Mouse (Mus musculus) midbrain, embryonic 16.5 days (tissue): ENCODE results near the gene 1600002K03Rik. TPM values are rescaled to one million over a fixed set of nuclear protein-coding genes. Genes with fewer than 3 reads are reported as not detected.
"Not testable (repeated sequence)": the region's sequence is repeated elsewhere in the genome, so short reads cannot be mapped to it uniquely, and the experiment has no call there.

ENCODE experiments used
- ATAC-seq: fragments of 200-750 bp; cut with Nextera tagmentation; 2 replicates; pipeline ENCODE4 v1.8.0; 2017; ENCODE audit warnings: moderate TSS enrichment
- H3K27ac ChIP-seq: fragments of 300-500 bp; sonication (generic); 2 replicates; pipeline ENCODE4 v1.5.1; 2014; ENCODE audit warnings: mild to moderate bottlenecking, low read length, mixed read lengths
- H3K27me3 ChIP-seq: fragments of 300-500 bp; sonication (generic); 2 replicates; pipeline ENCODE4 v1.6.1; 2014; ENCODE audit warnings: low read depth, low read length, mixed read lengths; ENCODE audit not compliant: control insufficient read depth, insufficient read depth
- H3K36me3 ChIP-seq: fragments of 300-500 bp; sonication (generic); 2 replicates; pipeline ENCODE4 v1.6.1; 2014; ENCODE audit warnings: mild to moderate bottlenecking, low read length, moderate library complexity, mixed read lengths; ENCODE audit not compliant: control insufficient read depth, insufficient read depth
- H3K4me1 ChIP-seq: fragments of 300-500 bp; sonication (generic); 2 replicates; pipeline ENCODE4 v1.6.1; 2014; ENCODE audit warnings: mild to moderate bottlenecking, low read length, mixed read lengths; ENCODE audit not compliant: control insufficient read depth, insufficient read depth
- H3K4me2 ChIP-seq: fragments of 300-500 bp; sonication (generic); 2 replicates; pipeline ENCODE4 v1.6.1; 2014; ENCODE audit warnings: mild to moderate bottlenecking, low read length, mixed read lengths
- H3K4me3 ChIP-seq: fragments of 300-500 bp; sonication (generic); 2 replicates; pipeline ENCODE4 v1.5.1; 2014; ENCODE audit warnings: low read depth, mild to moderate bottlenecking, low read length, moderate library complexity, mixed read lengths
- H3K9ac ChIP-seq: fragments of 300-500 bp; sonication (generic); 2 replicates; pipeline ENCODE4 v1.6.1; 2014; ENCODE audit warnings: low read depth, low read length, mixed read lengths
- H3K9me3 ChIP-seq: fragments of 300-500 bp; sonication (generic); replicated peaks from 2 replicates; pipeline ENCODE4 v1.6.1; 2014; ENCODE audit warnings: mild to moderate bottlenecking, low read length, mixed read lengths; ENCODE audit not compliant: control insufficient read depth, poor library complexity, severe bottlenecking
- WGBS: fragments of 180-500 bp; shearing (Covaris S2); extraction: QIAGEN DNeasy Blood & Tissue Kit; methylation state at CpG from one replicate; pipeline ENCODE4 v1.1.7; 2014; 5-methylcytosine and 5-hydroxymethylcytosine counted together
- polyA plus RNA-seq: library from polyadenylated mRNA; unstranded; fragments of >200 nt; fragmentation: Nextera tagmentation; extraction: Ambion mirVana; gene quantifications from 2 replicates; pipeline ENCODE4 v1.2.1, GENCODE M21; 2015

The 1600002K03Rik gene
- polyA plus RNA-seq, 1 experiment from 2014 or later = 11.0 TPM

GRCm38 (mm10) chr10:80220676-80221075 lies 47.9 kb downstream of the 1600002K03Rik start:
- Histone ChIP-seq H3K27ac (no peak overlapping the region), H3K36me3 (no peaks in the 10 kb centered on the region), H3K9me3 (no peaks in the 10 kb centered on the region), H3K4me3 (no peak overlapping the region), H3K4me1 (no peaks in the 10 kb centered on the region; the same call in 1 of the 2 replicates), H3K4me2 (no peak overlapping the region), H3K9ac (no peak overlapping the region), H3K27me3 (no peaks in the 10 kb centered on the region)
- ATAC-seq = no peak
- WGBS = 32% methylated on average over 9 of the region's 9 CpGs

GRCm38 (mm10) chr10:80223137-80223536 lies 50.4 kb downstream of the 1600002K03Rik start:
- H3K27ac ChIP-seq, H3K36me3 ChIP-seq, H3K9me3 ChIP-seq, H3K9ac ChIP-seq, H3K4me3 ChIP-seq, ATAC-seq, H3K27me3 ChIP-seq, H3K4me2 ChIP-seq: not testable (repeated sequence)
- H3K4me1 ChIP-seq = peaks cover 12% of the 10 kb centered on the region
- whole genome bisulfite sequencing = 87% methylated on average over 2 of the region's 2 CpGs

Other genes starting within 250 kb of the 1600002K03Rik start
- 1.7 and 2.2 TPM in 2 replicates for gene Arid3a, start 245.9 kb upstream of the 1600002K03Rik start, polyA plus RNA-seq
- 79.5 and 89.4 TPM in 2 replicates for gene Wdr18, start 212.8 kb upstream of the 1600002K03Rik start, polyA plus RNA-seq
- gene Grin3b, start 202.2 kb upstream of the 1600002K03Rik start, polyA plus RNA-seq = 0.20 and 0.28 TPM in 2 replicates
- 15.3 and 16.2 TPM in 2 replicates for gene Tmem259, start 188.6 kb upstream of the 1600002K03Rik start, polyA plus RNA-seq
- gene Cnn2, start 184.4 kb upstream of the 1600002K03Rik start, polyA plus RNA-seq = 25.7 and 26.2 TPM in 2 replicates
- 4.1 and 4.8 TPM in 2 replicates for gene Abca7, start 176.4 kb upstream of the 1600002K03Rik start, polyA plus RNA-seq
- gene Arhgap45, start 156.3 kb upstream of the 1600002K03Rik start, polyA plus RNA-seq = 1.2 TPM in 2 replicates
- 124 and 131 TPM in 2 replicates for gene Polr2e, start 133.1 kb upstream of the 1600002K03Rik start, polyA plus RNA-seq
- 509 and 552 TPM in 2 replicates for gene Gpx4, start 125.8 kb upstream of the 1600002K03Rik start, polyA plus RNA-seq
- 11.6 and 12.5 TPM in 2 replicates for gene Sbno2, start 67.4 kb upstream of the 1600002K03Rik start, polyA plus RNA-seq
- gene Stk11, start 57.1 kb upstream of the 1600002K03Rik start, polyA plus RNA-seq = 14.2 and 15.4 TPM in 2 replicates
- gene Atp5d, start 34.3 kb upstream of the 1600002K03Rik start, polyA plus RNA-seq = 433 and 454 TPM in 2 replicates
- gene Cbarp, start 32.1 kb upstream of the 1600002K03Rik start, polyA plus RNA-seq = 70.3 and 81.6 TPM in 2 replicates
- 15.5 and 21.1 TPM in 2 replicates for gene Midn, start 24.7 kb upstream of the 1600002K03Rik start, polyA plus RNA-seq
- gene Cirbp, start 7.0 kb upstream of the 1600002K03Rik start, polyA plus RNA-seq = 380 and 398 TPM in 2 replicates
- gene Efna2, start 6.5 kb downstream of the 1600002K03Rik start, polyA plus RNA-seq = 37.3 and 43.3 TPM in 2 replicates
- gene Mum1, start 53.5 kb downstream of the 1600002K03Rik start, polyA plus RNA-seq = 47.8 and 51.1 TPM in 2 replicates
- gene Ndufs7, start 76.2 kb downstream of the 1600002K03Rik start, polyA plus RNA-seq = 263 and 302 TPM in 2 replicates
- gene Gamt, start 88.1 kb downstream of the 1600002K03Rik start, polyA plus RNA-seq = 15.8 and 19.5 TPM in 2 replicates
- 43.7 and 51.9 TPM in 2 replicates for gene Dazap1, start 88.5 kb downstream of the 1600002K03Rik start, polyA plus RNA-seq
- 465 and 476 TPM in 2 replicates for gene Rps15, start 119.5 kb downstream of the 1600002K03Rik start, polyA plus RNA-seq
- 172 and 205 TPM in 2 replicates for gene Apc2, start 123.0 kb downstream of the 1600002K03Rik start, polyA plus RNA-seq
- 21.9 and 26.7 TPM in 2 replicates for gene 2310011J03Rik, start 147.6 kb downstream of the 1600002K03Rik start, polyA plus RNA-seq
- 5.6 and 6.5 TPM in 2 replicates for gene Pcsk4, start 156.6 kb downstream of the 1600002K03Rik start, polyA plus RNA-seq
- gene Reep6, start 157.0 kb downstream of the 1600002K03Rik start, polyA plus RNA-seq = 6.0 and 8.6 TPM in 2 replicates
- gene Adamtsl5, start 175.5 kb downstream of the 1600002K03Rik start, polyA plus RNA-seq = 0.38 and 0.40 TPM in 2 replicates
- 9.6 and 11.0 TPM in 2 replicates for gene Plk5, start 183.5 kb downstream of the 1600002K03Rik start, polyA plus RNA-seq
- 13.6 and 15.0 TPM in 2 replicates for gene Mex3d, start 214.7 kb downstream of the 1600002K03Rik start, polyA plus RNA-seq
- gene Mbd3, start 226.6 kb downstream of the 1600002K03Rik start, polyA plus RNA-seq = 174 and 188 TPM in 2 replicates
- gene Uqcr11, start 233.9 kb downstream of the 1600002K03Rik start, polyA plus RNA-seq = 455 and 532 TPM in 2 replicates